Mouse (Mus musculus) liver, embryonic 11.5 days (tissue): Measurements from ENCODE around the gene Olfr703. TPM values are rescaled to one million over a fixed set of nuclear protein-coding genes. Genes with fewer than 3 reads are reported as not detected.

Experiments
- ATAC-seq: fragments of 200-750 bp; cut with Nextera tagmentation; replicated peaks from 2 replicates; pipeline ENCODE4 v1.8.0; 2017; ENCODE audit warnings: moderate number of reproducible peaks, mild to moderate bottlenecking, moderate TSS enrichment, moderate library complexity; ENCODE audit not compliant: low FRiP score
- DNase-seq: peaks from one replicate; pipeline ENCODE4 v3.0.0-alpha.2; 2017; ENCODE audit warnings: low spot score
- H3K27ac ChIP-seq: fragments of 300-500 bp; sonication (generic); 2 replicates; pipeline ENCODE4 v1.5.1; 2014; ENCODE audit warnings: mild to moderate bottlenecking, low read depth, low read length, control low read depth
- H3K27me3 ChIP-seq: fragments of 300-500 bp; sonication (generic); replicated peaks from 2 replicates; pipeline ENCODE4 v1.6.1; 2014; ENCODE audit warnings: low read length, mixed read lengths; ENCODE audit not compliant: control insufficient read depth, insufficient read depth
- H3K36me3 ChIP-seq: fragments of 300-500 bp; sonication (generic); 2 replicates; pipeline ENCODE4 v1.6.1; 2014; ENCODE audit warnings: mild to moderate bottlenecking, low read length, moderate library complexity, mixed read lengths; ENCODE audit not compliant: control insufficient read depth, insufficient read depth
- H3K4me1 ChIP-seq: fragments of 300-500 bp; sonication (generic); replicated peaks from 2 replicates; pipeline ENCODE4 v1.6.1; 2014; ENCODE audit warnings: low read length, mixed read lengths; ENCODE audit not compliant: control insufficient read depth, insufficient read depth
- H3K4me2 ChIP-seq: fragments of 300-500 bp; sonication (generic); 2 replicates; pipeline ENCODE4 v1.6.1; 2014; ENCODE audit warnings: mild to moderate bottlenecking, control low read depth, moderate library complexity
- H3K4me3 ChIP-seq: fragments of 300-500 bp; sonication (generic); 2 replicates; pipeline ENCODE4 v1.5.1; 2014; ENCODE audit warnings: low read depth, low read length, control low read depth
- H3K9ac ChIP-seq: fragments of 300-500 bp; sonication (generic); 2 replicates; pipeline ENCODE4 v1.6.1; 2014; ENCODE audit warnings: low read depth, low read length, control low read depth
- H3K9me3 ChIP-seq: fragments of 300-500 bp; sonication (generic); 2 replicates; pipeline ENCODE4 v1.6.1; 2016; ENCODE audit warnings: low read length, inconsistent platforms, mixed read lengths; ENCODE audit not compliant: control insufficient read depth
- WGBS: fragments of 180-500 bp; shearing (Covaris S2); extraction: QIAGEN DNeasy Blood & Tissue Kit; methylation state at CpG from one replicate; pipeline ENCODE4 v1.1.7; 2014; 5-methylcytosine and 5-hydroxymethylcytosine counted together
- polyA plus RNA-seq: library from polyadenylated mRNA; unstranded; fragments of >200 nt; fragmentation: Nextera tagmentation; extraction: Ambion mirVana; gene quantifications from 2 replicates; pipeline ENCODE4 v1.2.1, GENCODE M21; 2014

Olfr703 gene
- polyA plus RNA-seq = not detected in 2 replicates

- Histone ChIP-seq H3K36me3 (no peaks in the 10 kb centered on the region), H3K4me1 (no peaks in the 10 kb centered on the region), H3K27me3 (no peaks in the 10 kb centered on the region), H3K9ac (no peak within 1 kb of the TSS), H3K4me2 (no peak within 1 kb of the TSS), H3K27ac (no peak within 1 kb of the TSS), H3K9me3 (peaks cover 2% of the 10 kb centered on the region; the same call in 1 of the 2 replicates), H3K4me3 (no peak within 1 kb of the TSS)
- ATAC-seq (no peak), DNase-seq (no peak)
- 63% methylated on average over 2 of the region's 2 CpGs for WGBS
Observed at GRCm38 (mm10) chr7:106843060-106843459, at the start of gene Olfr703. Olfr703 (plus strand) TSS chr7:106843360.

GRCm38 (mm10) chr7:106808734-106809133 is 34.4 kb upstream of the Olfr703 start, which contains the start of gene Olfr700:
Olfr700 (minus strand) TSS chr7:106808834.
- H3K9ac ChIP-seq = no peak within 1 kb of the TSS
- no peaks in the 10 kb centered on the region for H3K9me3 ChIP-seq
- H3K4me2 ChIP-seq = no peak within 1 kb of the TSS
- H3K27me3 ChIP-seq = no peaks in the 10 kb centered on the region
- DNase-seq (no peak), ATAC-seq (no peak)
- H3K4me3 ChIP-seq = no peak within 1 kb of the TSS
- H3K4me1 ChIP-seq = no peaks in the 10 kb centered on the region
- H3K27ac ChIP-seq = no peak within 1 kb of the TSS
- no peaks in the 10 kb centered on the region for H3K36me3 ChIP-seq
- whole genome bisulfite sequencing = 88% methylated on average over 1 of the region's 1 CpGs

DNA sequence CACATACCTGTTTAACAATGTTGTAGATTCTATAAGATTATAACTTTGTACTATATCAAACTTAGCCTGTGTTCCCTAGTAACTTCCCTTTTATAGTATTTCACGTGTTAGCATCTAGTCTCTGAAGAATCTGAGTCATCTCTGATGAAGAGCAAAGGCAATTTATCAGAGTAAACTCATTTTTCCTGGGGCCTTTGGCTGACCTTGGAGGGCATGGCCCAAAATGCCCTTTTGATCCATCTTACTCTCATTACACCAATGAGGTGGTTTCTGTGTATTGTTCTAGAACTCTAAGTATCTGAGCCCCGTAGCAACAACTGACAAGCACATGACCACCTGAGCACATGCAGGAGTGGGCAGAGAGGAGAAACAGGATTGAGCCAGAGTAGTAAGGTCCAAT is 29.3 kb upstream of the Olfr703 start, which contains the start of gene Olfr701:
Olfr701 (plus strand) TSS at position 301 of the 400 bp plus-strand sequence.
- 63% methylated on average over 2 of the region's 2 CpGs for WGBS
- Histone ChIP-seq H3K9ac (no peak within 1 kb of the TSS), H3K4me2 (no peak within 1 kb of the TSS), H3K27ac (no peak within 1 kb of the TSS), H3K36me3 (no peaks in the 10 kb centered on the region), H3K9me3 (no peaks in the 10 kb centered on the region), H3K27me3 (no peaks in the 10 kb centered on the region), H3K4me1 (no peaks in the 10 kb centered on the region), H3K4me3 (no peak within 1 kb of the TSS)
- ATAC-seq (no peak), DNase-seq (no peak)

- H3K4me3 ChIP-seq = no peak overlapping the region
- DNase-seq = no peak
- H3K9ac ChIP-seq = no peak overlapping the region
- H3K27ac ChIP-seq = no peak overlapping the region
- H3K27me3 ChIP-seq = no peaks in the 10 kb centered on the region
- H3K4me1 ChIP-seq = no peaks in the 10 kb centered on the region
- H3K9me3 ChIP-seq = no peaks in the 10 kb centered on the region
- 36% methylated on average over 2 of the region's 2 CpGs for WGBS
- no peaks in the 10 kb centered on the region for H3K36me3 ChIP-seq
- ATAC-seq = no peak
- H3K4me2 ChIP-seq = no peak overlapping the region
Observed at GRCm38 (mm10) chr7:106815775-106816174, 27.4 kb upstream of the Olfr703 start.

DNA sequence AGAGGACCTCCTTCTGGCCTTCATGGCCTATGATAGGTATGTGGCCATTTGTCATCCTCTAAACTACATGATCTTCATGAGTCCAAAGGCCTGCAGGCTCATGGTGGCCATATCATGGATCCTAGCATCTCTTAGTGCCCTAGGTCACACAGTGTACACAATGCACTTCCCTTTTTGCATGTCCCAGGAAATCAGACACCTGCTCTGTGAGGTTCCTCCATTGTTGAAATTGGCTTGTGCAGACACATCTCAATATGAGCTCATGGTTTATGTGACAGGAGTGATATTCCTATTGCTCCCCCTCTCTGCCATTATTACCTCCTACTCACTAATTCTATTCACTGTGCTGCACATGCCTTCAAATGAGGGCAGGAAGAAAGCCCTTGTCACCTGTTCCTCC is 24.7 kb upstream of the Olfr703 start:
- Histone ChIP-seq H3K9me3 (no peaks in the 10 kb centered on the region), H3K36me3 (no peaks in the 10 kb centered on the region), H3K4me3 (no peak overlapping the region), H3K9ac (no peak overlapping the region), H3K27me3 (no peaks in the 10 kb centered on the region), H3K4me1 (no peaks in the 10 kb centered on the region), H3K27ac (no peak overlapping the region), H3K4me2 (no peak overlapping the region)
- DNase-seq = no peak
- no peak for ATAC-seq

- DNase-seq (no peak), ATAC-seq (no peak)
- Histone ChIP-seq H3K9me3 (no peaks in the 10 kb centered on the region), H3K36me3 (no peaks in the 10 kb centered on the region), H3K4me1 (no peaks in the 10 kb centered on the region), H3K4me3 (no peak within 1 kb of the TSS), H3K27ac (no peak within 1 kb of the TSS), H3K9ac (no peak within 1 kb of the TSS), H3K27me3 (no peaks in the 10 kb centered on the region), H3K4me2 (no peak within 1 kb of the TSS)
Observed at GRCm38 (mm10) chr7:106833793-106834192, 9.4 kb upstream of the Olfr703 start, which contains the start of gene Olfr702. Olfr702 (minus strand) TSS chr7:106833893.

GRCm38 (mm10) chr7:106862885-106863284 is 19.7 kb downstream of the Olfr703 start, which contains the start of gene Olfr704:
Olfr704 (plus strand) TSS chr7:106863185.
- DNase-seq (no peak), ATAC-seq (no peak)
- no peaks in the 10 kb centered on the region for H3K27me3 ChIP-seq
- H3K9me3 ChIP-seq = no peaks in the 10 kb centered on the region
- no peaks in the 10 kb centered on the region for H3K36me3 ChIP-seq
- no peak within 1 kb of the TSS for H3K4me2 ChIP-seq
- no peaks in the 10 kb centered on the region for H3K4me1 ChIP-seq
- no peak within 1 kb of the TSS for H3K9ac ChIP-seq
- H3K4me3 ChIP-seq = no peak within 1 kb of the TSS
- H3K27ac ChIP-seq = no peak within 1 kb of the TSS

- no peaks in the 10 kb centered on the region for H3K9me3 ChIP-seq
- WGBS = 68% methylated on average over 3 of the region's 3 CpGs
- H3K9ac ChIP-seq = no peak within 1 kb of the TSS
Observed at GRCm38 (mm10) chr7:106876791-106877190, 33.6 kb downstream of the Olfr703 start, which contains the start of gene Olfr705. Olfr705 (minus strand) TSS chr7:106876891.

GRCm38 (mm10) chr7:106888062-106888461 is 44.9 kb downstream of the Olfr703 start, which contains the start of gene Olfr706:
Olfr706 (minus strand) TSS chr7:106888162.
- WGBS = 76% methylated on average over 2 of the region's 2 CpGs
- H3K9ac ChIP-seq = no peak within 1 kb of the TSS
- H3K4me3 ChIP-seq = no peak within 1 kb of the TSS
- H3K9me3 ChIP-seq = no peaks in the 10 kb centered on the region
- H3K4me2 ChIP-seq = no peak within 1 kb of the TSS
- H3K36me3 ChIP-seq = no peaks in the 10 kb centered on the region
- H3K4me1 ChIP-seq = no peaks in the 10 kb centered on the region
- ATAC-seq (no peak), DNase-seq (no peak)
- H3K27me3 ChIP-seq = no peaks in the 10 kb centered on the region
- H3K27ac ChIP-seq = no peak within 1 kb of the TSS

More at GRCm38 (mm10) chr7:106876791-106877190, 33.6 kb downstream of the Olfr703 start, which contains the start of gene Olfr705:
- no peaks in the 10 kb centered on the region for H3K4me1 ChIP-seq
- no peak for DNase-seq
- H3K27me3 ChIP-seq = no peaks in the 10 kb centered on the region
- H3K27ac ChIP-seq = no peak within 1 kb of the TSS
- no peaks in the 10 kb centered on the region for H3K36me3 ChIP-seq
- no peak within 1 kb of the TSS for H3K4me2 ChIP-seq
- H3K4me3 ChIP-seq = no peak within 1 kb of the TSS
- no peak for ATAC-seq
